In genomic region chr9:101501036-101501435, GRCm38 (mm10) we compare ENCODE assay signal across 22 mouse cellular contexts.
DNase-seq lines count a peak whose midpoint lies in the region; ATAC-seq and TF ChIP-seq lines count a peak whose summit lies in the region.
"Had no signal": no experiment of that assay in that cellular context is flagged by ENCODE, and none has a peak within 500 bp of the region (broad histone marks: within the 10 kb centered on the region; RNA-seq: fewer than 3 reads in every experiment).

No protein-coding gene starts in this region.

- H3K79me3 ChIP-seq in C2C12 (ENCODE audit: low read depth): no peaks in the 10 kb centered on the region

- no peak for ATAC-seq in embryonic facial prominence, embryonic 14.5 days (ENCODE audit: low read depth)
- ATAC-seq in Patski: no peak
- no peak for ATAC-seq in midbrain, embryonic 15.5 days (replicated peaks)
- ATAC-seq in forebrain, postnatal 0 days: no peak
- ATAC-seq: activated CD4-positive, CD25-positive, alpha-beta regulatory T cell, adult 4 months; forebrain, embryonic 13.5 days; intestine, postnatal 0 days had no signal

- POLR2A ChIA-PET in Patski (lab: Charles Lee): no interaction called here

- H3K36me3 ChIP-seq in embryonic facial prominence, embryonic 14.5 days (ENCODE audit: control insufficient read depth, insufficient read depth, low read length): no peaks in the 10 kb centered on the region
- H3K36me3 ChIP-seq in embryonic facial prominence, embryonic 10.5 days (replicated peaks): no peaks in the 10 kb centered on the region
- no peaks in the 10 kb centered on the region for H3K36me3 ChIP-seq in C2C12 (ENCODE audit: control insufficient read depth, insufficient read depth)
- H3K36me3 ChIP-seq in midbrain, embryonic 15.5 days (replicated peaks): no peaks in the 10 kb centered on the region
- H3K36me3 ChIP-seq in forebrain, postnatal 0 days (ENCODE audit: insufficient read depth): no peaks in the 10 kb centered on the region
- H3K36me3 ChIP-seq: hindbrain, embryonic 10.5 days had no signal

- H3K4me1 ChIP-seq in embryonic facial prominence, embryonic 14.5 days (ENCODE audit: control insufficient read depth, insufficient read depth, low read length): no peaks in the 10 kb centered on the region
- peaks cover 8% of the 10 kb centered on the region; the same call in 1 of the 2 replicates for H3K4me1 ChIP-seq in embryonic facial prominence, embryonic 10.5 days
- H3K4me1 ChIP-seq in midbrain, embryonic 15.5 days: peaks cover 5% of the 10 kb centered on the region
- no peaks in the 10 kb centered on the region for H3K4me1 ChIP-seq in forebrain, postnatal 0 days (ENCODE audit: insufficient read depth)

- H3K27me3 ChIP-seq in embryonic facial prominence, embryonic 14.5 days (replicated peaks; ENCODE audit: control insufficient read depth, insufficient read depth, low read length): no peaks in the 10 kb centered on the region
- H3K27me3 ChIP-seq in embryonic facial prominence, embryonic 10.5 days (replicated peaks; ENCODE audit: low read depth, poor library complexity, severe bottlenecking): no peaks in the 10 kb centered on the region
- H3K27me3 ChIP-seq in C2C12 (ENCODE audit: control insufficient read depth, insufficient read depth, insufficient read length) (no peaks in the 10 kb centered on the region), Patski (no peaks in the 10 kb centered on the region)
- no peaks in the 10 kb centered on the region for H3K27me3 ChIP-seq in midbrain, embryonic 15.5 days (replicated peaks)
- H3K27me3 ChIP-seq in forebrain, postnatal 0 days (ENCODE audit: insufficient read depth, low read length): no peaks in the 10 kb centered on the region
- H3K27me3 ChIP-seq: forebrain, embryonic 13.5 days had no signal

- peak; percentile 57 for DNase-seq in embryonic facial prominence, embryonic 14.5 days (ENCODE audit: low spot score)
- no peak for DNase-seq in embryonic facial prominence, embryonic 10.5 days (ENCODE audit: low spot score)
- DNase-seq in 3134 (ENCODE audit: extremely low read depth, insufficient read length, low spot score) (peak; percentile 25), Patski (ENCODE audit: low read depth, low spot score) (peak; percentile 30), liver (no peak)
- no peak for DNase-seq in forebrain, postnatal 0 days
- DNase-seq: adrenal gland, postnatal 36 days; B cell, adult 2 months; cerebellum, adult 2 months; cerebellum, postnatal 10 days; gastrocnemius, adult 2 months; gastrocnemius, postnatal 25 days; heart, adult 2 months; kidney, adult 8-10 months had no signal

- TF ChIP-seq CTCF in C2C12 (IDR thresholded peaks at IDR 0.05; ENCODE audit: control insufficient read depth, insufficient read depth, insufficient read length) (no peak), Patski (IDR thresholded peaks at IDR 0.05) (no peak)
- no peak for TF ChIP-seq CTCF in forebrain, postnatal 0 days (IDR thresholded peaks at IDR 0.05; ENCODE audit: low read depth)

- H3K9ac ChIP-seq in embryonic facial prominence, embryonic 14.5 days (ENCODE audit: low read depth, low read length): no peak overlapping the region
- no peak overlapping the region for H3K9ac ChIP-seq in midbrain, embryonic 15.5 days
- no peak overlapping the region for H3K9ac ChIP-seq in forebrain, postnatal 0 days
- H3K9ac ChIP-seq: forebrain, embryonic 13.5 days; hindbrain, embryonic 14.5 days had no signal

- H3ac ChIP-seq in C2C12 (ENCODE audit: control insufficient read depth, insufficient read length, low read depth): no peak overlapping the region

- in situ Hi-C loops in Patski (cut with MboI; ENCODE audit: low pct_unique_long_range_greater_than_20kb): no loop called here

- 71% methylated on average over 3 of the region's 3 CpGs for WGBS in embryonic facial prominence, embryonic 14.5 days
- 91% methylated on average over 3 of the region's 3 CpGs for WGBS in embryonic facial prominence, embryonic 10.5 days
- WGBS in midbrain, embryonic 15.5 days: 87% methylated on average over 3 of the region's 3 CpGs
- 88% methylated on average over 3 of the region's 3 CpGs for WGBS in forebrain, postnatal 0 days

- no peaks in the 10 kb centered on the region for H3K9me3 ChIP-seq in embryonic facial prominence, embryonic 14.5 days (ENCODE audit: control insufficient read depth, low read length)
- no peaks in the 10 kb centered on the region for H3K9me3 ChIP-seq in embryonic facial prominence, embryonic 10.5 days
- H3K9me3 ChIP-seq in midbrain, embryonic 15.5 days: no peaks in the 10 kb centered on the region
- no peaks in the 10 kb centered on the region for H3K9me3 ChIP-seq in forebrain, postnatal 0 days (ENCODE audit: low read length)
- H3K9me3 ChIP-seq: forebrain, embryonic 13.5 days; hindbrain, embryonic 10.5 days had no signal

- H3K4me2 ChIP-seq in embryonic facial prominence, embryonic 14.5 days (ENCODE audit: low read depth, low read length): no peak overlapping the region
- no peak overlapping the region for H3K4me2 ChIP-seq in midbrain, embryonic 15.5 days
- H3K4me2 ChIP-seq in forebrain, postnatal 0 days (ENCODE audit: low read depth): no peak overlapping the region
- H3K4me2 ChIP-seq: forebrain, embryonic 13.5 days; heart, embryonic 11.5 days; hindbrain, embryonic 14.5 days had no signal

- no peak overlapping the region for H3K4me3 ChIP-seq in embryonic facial prominence, embryonic 14.5 days (ENCODE audit: low read depth, low read length)
- H3K4me3 ChIP-seq in embryonic facial prominence, embryonic 10.5 days: no peak overlapping the region
- H3K4me3 ChIP-seq in C2C12 (ENCODE audit: insufficient read depth, poor library complexity, severe bottlenecking): no peak overlapping the region
- no peak overlapping the region for H3K4me3 ChIP-seq in midbrain, embryonic 15.5 days
- no peak overlapping the region for H3K4me3 ChIP-seq in forebrain, postnatal 0 days (ENCODE audit: low read depth, low read length)
- H3K4me3 ChIP-seq: forebrain, embryonic 13.5 days; gastrocnemius, adult 2 months; heart, adult 2 months; hindbrain, embryonic 10.5 days had no signal

- no peak overlapping the region for H3K27ac ChIP-seq in embryonic facial prominence, embryonic 14.5 days (replicated peaks; ENCODE audit: low read depth, low read length)
- no peak overlapping the region for H3K27ac ChIP-seq in embryonic facial prominence, embryonic 10.5 days (replicated peaks)
- no peak overlapping the region for H3K27ac ChIP-seq in midbrain, embryonic 15.5 days
- no peak overlapping the region for H3K27ac ChIP-seq in forebrain, postnatal 0 days (ENCODE audit: low read depth, low read length)
- H3K27ac ChIP-seq: gastrocnemius, adult 2 months; heart, adult 2 months; hindbrain, embryonic 10.5 days had no signal

- no peaks in the 10 kb centered on the region for H3K79me2 ChIP-seq in C2C12 (ENCODE audit: control insufficient read depth, insufficient read depth)

- CTCF ChIA-PET in Patski (lab: Charles Lee): interaction anchor here (1.1 kb wide), 1 partner anchor 13 kb away, joined by 3 read pairs; no protein-coding TSS in a partner anchor

TF ChIP-seq in C2C12, 6 proteins besides CTCF, POLR2A, EP300 and RAD21:
- TF ChIP-seq MAX (IDR thresholded peaks at IDR 0.05): no peak
- peak; percentile 91 for TF ChIP-seq CEBPB (IDR thresholded peaks at IDR 0.05; ENCODE audit: low read depth)
- no peak for TF ChIP-seq USF1 (IDR thresholded peaks at IDR 0.05; ENCODE audit: low read depth)
- peak; percentile 89 for TF ChIP-seq FOSL1 (IDR thresholded peaks at IDR 0.05; ENCODE audit: insufficient read depth, low read length, poor library complexity, severe bottlenecking)
- TF ChIP-seq MYOD1 (IDR thresholded peaks at IDR 0.05; ENCODE audit: control insufficient read depth, insufficient read length, low read depth): peak; percentile 64
- TF ChIP-seq MYOG (IDR thresholded peaks at IDR 0.05; ENCODE audit: control insufficient read depth, extremely low read depth, insufficient read length): no peak
TF ChIP-seq in C2C12: peak in this region for 3.

Comparison
In these comparisons a context has a peak if more than half of its experiments do, and no peak if none do; other contexts are left out.
1. DNase-seq: peak in embryonic facial prominence, embryonic 14.5 days (single experiment), 3134 (single experiment) and Patski (single experiment); none in embryonic facial prominence, embryonic 10.5 days (single experiment), forebrain, postnatal 0 days (single experiment) and liver (single experiment).